ENCODE assay signal across 24 mouse cellular contexts in genomic region chr1:20836551-20837125, GRCm38 (mm10). TPM values are rescaled to one million over a fixed set of nuclear protein-coding genes. Genes with fewer than 3 reads are reported as not detected.
A peak's percentile ranks its signal among the peaks of the same experiment; 100 is the strongest.
DNase-seq lines count a peak whose midpoint lies in the region; ATAC-seq and TF ChIP-seq lines count a peak whose summit lies in the region.
"Had no signal": no experiment of that assay in that cellular context is flagged by ENCODE, and none has a peak within 500 bp of the region (broad histone marks: within the 10 kb centered on the region; RNA-seq: fewer than 3 reads in every experiment).

No protein-coding gene starts in this region.

- 88% methylated on average over 3 of the region's 3 CpGs for WGBS in midbrain, embryonic 11.5 days
- 84% methylated on average over 3 of the region's 3 CpGs for WGBS in midbrain, embryonic 10.5 days
- WGBS in kidney, adult 2 months: 66% methylated on average over 3 of the region's 3 CpGs

- no peak for TF ChIP-seq POLR2A in kidney, adult 2 months (IDR thresholded peaks at IDR 0.05; ENCODE audit: low read depth, low read length)

- H3K27me3 ChIP-seq in midbrain, embryonic 11.5 days (ENCODE audit: control insufficient read depth, insufficient read depth, low read length): no peaks in the 10 kb centered on the region
- H3K27me3 ChIP-seq in midbrain, embryonic 10.5 days (ENCODE audit: low read depth, poor library complexity, severe bottlenecking): no peaks in the 10 kb centered on the region
- no peaks in the 10 kb centered on the region for H3K27me3 ChIP-seq in kidney, adult 2 months (replicated peaks; ENCODE audit: control insufficient read depth, insufficient read depth, low read length)
- H3K27me3 ChIP-seq: CH12.LX; embryonic facial prominence, embryonic 15.5 days; forebrain, embryonic 15.5 days; Patski had no signal

- H3K4me2 ChIP-seq in midbrain, embryonic 11.5 days: no peak overlapping the region
- H3K4me2 ChIP-seq: embryonic facial prominence, embryonic 15.5 days; forebrain, embryonic 15.5 days; hindbrain, embryonic 14.5 days had no signal

- no peak for ATAC-seq in midbrain, embryonic 11.5 days (ENCODE audit: low FRiP score)
- ATAC-seq: forebrain, embryonic 15.5 days; Patski had no signal

- no peak overlapping the region for H3K4me3 ChIP-seq in midbrain, embryonic 11.5 days (ENCODE audit: low read depth, low read length)
- no peak overlapping the region for H3K4me3 ChIP-seq in midbrain, embryonic 10.5 days
- no peak overlapping the region for H3K4me3 ChIP-seq in kidney, adult 2 months (ENCODE audit: insufficient read depth, low read depth, low read length)
- H3K4me3 ChIP-seq: embryonic facial prominence, embryonic 15.5 days; erythroblast, embryonic 14.5 days; forebrain, embryonic 10.5 days; forebrain, embryonic 15.5 days; heart, embryonic 10.5 days had no signal

- no peak overlapping the region for H3K27ac ChIP-seq in midbrain, embryonic 11.5 days (ENCODE audit: low read depth, low read length)
- no peak overlapping the region for H3K27ac ChIP-seq in midbrain, embryonic 10.5 days (replicated peaks)
- no peak overlapping the region for H3K27ac ChIP-seq in kidney, adult 2 months (ENCODE audit: insufficient read depth, low read depth, low read length)
- H3K27ac ChIP-seq: embryonic facial prominence, embryonic 15.5 days; forebrain, embryonic 10.5 days; forebrain, embryonic 15.5 days; heart, embryonic 10.5 days; hindbrain, embryonic 14.5 days had no signal

- no peaks in the 10 kb centered on the region for H3K4me1 ChIP-seq in midbrain, embryonic 11.5 days (ENCODE audit: control insufficient read depth, insufficient read depth, low read length)
- H3K4me1 ChIP-seq in midbrain, embryonic 10.5 days: no peaks in the 10 kb centered on the region
- H3K4me1 ChIP-seq in kidney, adult 2 months (ENCODE audit: control insufficient read depth, insufficient read depth, low read length): no peaks in the 10 kb centered on the region
- H3K4me1 ChIP-seq: embryonic facial prominence, embryonic 15.5 days; forebrain, embryonic 10.5 days; forebrain, embryonic 15.5 days; heart, embryonic 10.5 days had no signal

- H3K9ac ChIP-seq in midbrain, embryonic 11.5 days (ENCODE audit: low read length): no peak overlapping the region
- H3K9ac ChIP-seq: embryonic facial prominence, embryonic 15.5 days; forebrain, embryonic 15.5 days; hindbrain, embryonic 14.5 days had no signal

- H3K36me3 ChIP-seq in midbrain, embryonic 11.5 days (ENCODE audit: control insufficient read depth, insufficient read depth, low read length): no peaks in the 10 kb centered on the region
- H3K36me3 ChIP-seq in midbrain, embryonic 10.5 days: no peaks in the 10 kb centered on the region
- H3K36me3 ChIP-seq in kidney, adult 2 months (ENCODE audit: control insufficient read depth, insufficient read depth, low read length): no peaks in the 10 kb centered on the region
- H3K36me3 ChIP-seq: embryonic facial prominence, embryonic 15.5 days; forebrain, embryonic 10.5 days; forebrain, embryonic 15.5 days; heart, embryonic 10.5 days had no signal

- TF ChIP-seq CTCF in kidney, adult 2 months (conservative IDR thresholded peaks at IDR 0.05; ENCODE audit: insufficient read depth, insufficient read length, low read depth, low read length): no peak

- H3K9me3 ChIP-seq in midbrain, embryonic 11.5 days (ENCODE audit: control insufficient read depth, low read length): no peaks in the 10 kb centered on the region
- H3K9me3 ChIP-seq in midbrain, embryonic 10.5 days (replicated peaks): no peaks in the 10 kb centered on the region
- H3K9me3 ChIP-seq: embryonic facial prominence, embryonic 15.5 days; forebrain, embryonic 10.5 days; forebrain, embryonic 15.5 days; heart, embryonic 10.5 days had no signal

- DNase-seq in adrenal gland, adult 8-10 months: peak; percentile 36
- DNase-seq in adrenal gland, postnatal 14 days: no peak
- DNase-seq in midbrain, embryonic 11.5 days (ENCODE audit: low spot score, missing footprints): peak; percentile 64
- DNase-seq in midbrain, embryonic 10.5 days (ENCODE audit: low spot score): no peak
- DNase-seq in lung, postnatal 25 days (ENCODE audit: low spot score): peak; percentile 38
- DNase-seq in kidney, adult 2 months: no peak
- DNase-seq: cerebellum, adult 11 months; cerebellum, adult 8-10 months; cerebellum, postnatal 14 days; embryo, embryonic 11 days; gastrocnemius, postnatal 36 days; heart, adult 18-20 months; heart, postnatal 10 days had no signal

RNA-seq across cellular contexts. Expression of gene Mcm3, which starts 16.5 kb away (rescaled TPM):
- 10 to 100 TPM; 12.9 to 19.4 (median 15.7) TPM for total RNA-seq in adrenal gland, adult 8-10 months (2022)
- total RNA-seq in adrenal gland, postnatal 14 days (2021): 35.1 and 41.6 TPM in 2 replicates
- polyA plus RNA-seq in midbrain, embryonic 11.5 days (2014; fragmentation: Nextera tagmentation; extraction: Ambion mirVana): 195 and 210 TPM in 2 replicates
- polyA plus RNA-seq in midbrain, embryonic 10.5 days (2016; fragmentation: Nextera tagmentation; extraction: Ambion mirVana): 269 and 296 TPM in 2 replicates
- 3.3 and 5.6 TPM in 2 replicates for polyA plus RNA-seq in kidney, adult 2 months (2012; rRNA removed)

RNA-seq across cellular contexts. Expression of gene Il17f, which starts 46.2 kb away (rescaled TPM):
- total RNA-seq in adrenal gland, adult 8-10 months (2022): not detected
- total RNA-seq in adrenal gland, postnatal 14 days (2021): not detected in 2 replicates
- 0.14 TPM in 1 of 2 replicates, not detected in the other for polyA plus RNA-seq in midbrain, embryonic 11.5 days (2014; fragmentation: Nextera tagmentation; extraction: Ambion mirVana)
- polyA plus RNA-seq in midbrain, embryonic 10.5 days (2016; fragmentation: Nextera tagmentation; extraction: Ambion mirVana): 0.24 TPM in 1 of 2 replicates, not detected in the other
- polyA plus RNA-seq in kidney, adult 2 months (2012; rRNA removed): 0.80 and 1.9 TPM in 2 replicates
- total RNA-seq: gastrocnemius, adult 8-10 months; gastrocnemius, postnatal 36 days; heart, adult 18-20 months; heart, postnatal 10 days; hematopoietic stem cell, adult 5-6 weeks had no signal
- polyA plus RNA-seq: embryonic facial prominence, embryonic 11.5 days; embryonic facial prominence, embryonic 15.5 days; erythroblast, embryonic 14.5 days; forebrain, embryonic 15.5 days; heart, embryonic 10.5 days; hindbrain, embryonic 14.5 days; Patski had no signal

RNA-seq across cellular contexts. Expression of gene Paqr8, which starts 53.8 kb away (rescaled TPM):
- 10 to 100 TPM; 57.6 to 67.3 (median 63.0) TPM for total RNA-seq in adrenal gland, adult 8-10 months (2022)
- total RNA-seq in adrenal gland, postnatal 14 days (2021): 25.6 and 27.5 TPM in 2 replicates
- 7.2 and 7.7 TPM in 2 replicates for polyA plus RNA-seq in midbrain, embryonic 11.5 days (2014; fragmentation: Nextera tagmentation; extraction: Ambion mirVana)
- polyA plus RNA-seq in midbrain, embryonic 10.5 days (2016; fragmentation: Nextera tagmentation; extraction: Ambion mirVana): 5.3 and 6.4 TPM in 2 replicates
- 2.6 and 2.8 TPM in 2 replicates for polyA plus RNA-seq in kidney, adult 2 months (2012; rRNA removed)

Comparison
In these comparisons a context has a peak if more than half of its experiments do, and no peak if none do; other contexts are left out.
1. DNase-seq: peak in adrenal gland, adult 8-10 months (single experiment), midbrain, embryonic 11.5 days (single experiment) and lung, postnatal 25 days (single experiment); none in adrenal gland, postnatal 14 days (single experiment), midbrain, embryonic 10.5 days (single experiment) and kidney, adult 2 months (single experiment).
2. RNA of gene Mcm3, which starts 16.5 kb away (polyA plus RNA-seq): 269 to 296 TPM in midbrain, embryonic 10.5 days and 195 to 210 TPM in midbrain, embryonic 11.5 days; 3.3 to 5.6 TPM in kidney, adult 2 months; every median in the first group is over 10 times any median in the second.